Mouse (Mus musculus): ENCODE results near the gene Gfod1. TPM values are rescaled to one million over a fixed set of nuclear protein-coding genes. Genes with fewer than 3 reads are reported as not detected.
A peak's percentile ranks its signal among the peaks of the same experiment; 100 is the strongest.

The Gfod1 gene
- polyA plus RNA-seq (2015; fragmentation: Nextera tagmentation; extraction: Ambion mirVana): 0.92 and 0.93 TPM in 2 replicates

- Histone ChIP-seq H3K9me3 (replicated peaks; ENCODE audit: control insufficient read depth, low read length) (no peaks in the 10 kb centered on the region; the same call in 1 of the 2 replicates), H3K36me3 (ENCODE audit: control insufficient read depth, insufficient read depth) (no peaks in the 10 kb centered on the region), H3K27me3 (ENCODE audit: control insufficient read depth, insufficient read depth, low read length) (no peaks in the 10 kb centered on the region), H3K4me3 (ENCODE audit: low read length) (peak within 1 kb of the TSS; percentile 68), H3K27ac (ENCODE audit: low read length) (peak within 1 kb of the TSS; percentile 89), H3K4me1 (ENCODE audit: control insufficient read depth, insufficient read depth, low read length) (peaks cover 21% of the 10 kb centered on the region), H3K4me2 (ENCODE audit: low read depth, low read length) (peak within 1 kb of the TSS; percentile 98), H3K9ac (ENCODE audit: low read length) (peak within 1 kb of the TSS; percentile 83)
- WGBS: under 1% methylated on average over 53 of the region's 53 CpGs
- peak; percentile 97 for ATAC-seq (replicated peaks; ENCODE audit: extremely low read depth, insufficient read depth, low FRiP score)
Measured at GRCm38 (mm10) chr13:43304018-43304431, at the start of gene Gfod1. TSS of gene Gfod1 (minus strand) at chr13:43304172.

GRCm38 (mm10) chr13:43353356-43353755, 49.4 kb upstream of the Gfod1 start:
- Histone ChIP-seq H3K4me3 (ENCODE audit: low read length) (no peak overlapping the region), H3K4me1 (ENCODE audit: control insufficient read depth, insufficient read depth, low read length) (peaks cover 5% of the 10 kb centered on the region; the same call in 1 of the 2 replicates), H3K9ac (ENCODE audit: low read length) (no peak overlapping the region), H3K36me3 (ENCODE audit: control insufficient read depth, insufficient read depth) (no peaks in the 10 kb centered on the region), H3K27me3 (ENCODE audit: control insufficient read depth, insufficient read depth, low read length) (no peaks in the 10 kb centered on the region), H3K27ac (ENCODE audit: low read length) (no peak overlapping the region), H3K9me3 (replicated peaks; ENCODE audit: control insufficient read depth, low read length) (no peaks in the 10 kb centered on the region), H3K4me2 (ENCODE audit: low read depth, low read length) (no peak overlapping the region)
- ATAC-seq (replicated peaks; ENCODE audit: extremely low read depth, insufficient read depth, low FRiP score): no peak
- 71% methylated on average over 4 of the region's 4 CpGs for WGBS

- H3K9ac ChIP-seq (ENCODE audit: low read length): no peak overlapping the region
- no peaks in the 10 kb centered on the region for H3K27me3 ChIP-seq (ENCODE audit: control insufficient read depth, insufficient read depth, low read length)
- H3K9me3 ChIP-seq (replicated peaks; ENCODE audit: control insufficient read depth, low read length): no peaks in the 10 kb centered on the region
- H3K4me3 ChIP-seq (ENCODE audit: low read length): no peak overlapping the region
- peaks cover 5% of the 10 kb centered on the region; the same call in 1 of the 2 replicates for H3K4me1 ChIP-seq (ENCODE audit: control insufficient read depth, insufficient read depth, low read length)
- H3K4me2 ChIP-seq (ENCODE audit: low read depth, low read length): no peak overlapping the region
- ATAC-seq (replicated peaks; ENCODE audit: extremely low read depth, insufficient read depth, low FRiP score): no peak
- no peak overlapping the region for H3K27ac ChIP-seq (ENCODE audit: low read length)
- 62% methylated on average over 9 of the region's 9 CpGs for WGBS
- H3K36me3 ChIP-seq (ENCODE audit: control insufficient read depth, insufficient read depth): no peaks in the 10 kb centered on the region
Measured at GRCm38 (mm10) chr13:43350489-43351169, 46.7 kb upstream of the Gfod1 start.

- H3K4me2 ChIP-seq (ENCODE audit: low read depth, low read length): no peak overlapping the region
- ATAC-seq (replicated peaks; ENCODE audit: extremely low read depth, insufficient read depth, low FRiP score): no peak
- H3K36me3 ChIP-seq (ENCODE audit: control insufficient read depth, insufficient read depth): no peaks in the 10 kb centered on the region
- no peak overlapping the region for H3K27ac ChIP-seq (ENCODE audit: low read length)
- no peaks in the 10 kb centered on the region for H3K27me3 ChIP-seq (ENCODE audit: control insufficient read depth, insufficient read depth, low read length)
- H3K9me3 ChIP-seq (replicated peaks; ENCODE audit: control insufficient read depth, low read length): no peaks in the 10 kb centered on the region
- WGBS: 78% methylated on average over 8 of the region's 8 CpGs
- no peak overlapping the region for H3K4me3 ChIP-seq (ENCODE audit: low read length)
- peaks cover 5% of the 10 kb centered on the region; the same call in 1 of the 2 replicates for H3K4me1 ChIP-seq (ENCODE audit: control insufficient read depth, insufficient read depth, low read length)
- H3K9ac ChIP-seq (ENCODE audit: low read length): no peak overlapping the region
Measured at GRCm38 (mm10) chr13:43349376-43349775, 45.4 kb upstream of the Gfod1 start.

- Histone ChIP-seq H3K27ac (ENCODE audit: low read length) (no peak overlapping the region), H3K4me1 (ENCODE audit: control insufficient read depth, insufficient read depth, low read length) (0 out of 2 replicates have a peak, but pooled peaks cover 5% of the 10 kb centered on the region), H3K9me3 (replicated peaks; ENCODE audit: control insufficient read depth, low read length) (no peaks in the 10 kb centered on the region), H3K9ac (ENCODE audit: low read length) (no peak overlapping the region), H3K4me3 (ENCODE audit: low read length) (no peak overlapping the region), H3K27me3 (ENCODE audit: control insufficient read depth, insufficient read depth, low read length) (no peaks in the 10 kb centered on the region), H3K4me2 (ENCODE audit: low read depth, low read length) (no peak overlapping the region), H3K36me3 (ENCODE audit: control insufficient read depth, insufficient read depth) (no peaks in the 10 kb centered on the region)
- ATAC-seq (replicated peaks; ENCODE audit: extremely low read depth, insufficient read depth, low FRiP score): no peak
Measured at GRCm38 (mm10) chr13:43346825-43347224, 42.9 kb upstream of the Gfod1 start.

- no peaks in the 10 kb centered on the region for H3K27me3 ChIP-seq (ENCODE audit: control insufficient read depth, insufficient read depth, low read length)
- no peaks in the 10 kb centered on the region for H3K36me3 ChIP-seq (ENCODE audit: control insufficient read depth, insufficient read depth)
- peaks cover 5% of the 10 kb centered on the region; the same call in 1 of the 2 replicates for H3K4me1 ChIP-seq (ENCODE audit: control insufficient read depth, insufficient read depth, low read length)
- H3K27ac ChIP-seq (ENCODE audit: low read length): no peak overlapping the region
- H3K4me3 ChIP-seq (ENCODE audit: low read length): no peak overlapping the region
- ATAC-seq (replicated peaks; ENCODE audit: extremely low read depth, insufficient read depth, low FRiP score): no peak
- H3K9ac ChIP-seq (ENCODE audit: low read length): no peak overlapping the region
- H3K9me3 ChIP-seq (replicated peaks; ENCODE audit: control insufficient read depth, low read length): no peaks in the 10 kb centered on the region
- WGBS: 69% methylated on average over 4 of the region's 4 CpGs
- no peak overlapping the region for H3K4me2 ChIP-seq (ENCODE audit: low read depth, low read length)
Measured at GRCm38 (mm10) chr13:43338632-43339031, 34.7 kb upstream of the Gfod1 start.

GRCm38 (mm10) chr13:43338001-43338400, 34.0 kb upstream of the Gfod1 start:
- H3K4me3 ChIP-seq (ENCODE audit: low read length): no peak overlapping the region
- H3K9me3 ChIP-seq (replicated peaks; ENCODE audit: control insufficient read depth, low read length): no peaks in the 10 kb centered on the region
- no peak overlapping the region for H3K4me2 ChIP-seq (ENCODE audit: low read depth, low read length)
- H3K27me3 ChIP-seq (ENCODE audit: control insufficient read depth, insufficient read depth, low read length): no peaks in the 10 kb centered on the region
- no peak for ATAC-seq (replicated peaks; ENCODE audit: extremely low read depth, insufficient read depth, low FRiP score)
- no peaks in the 10 kb centered on the region for H3K36me3 ChIP-seq (ENCODE audit: control insufficient read depth, insufficient read depth)
- no peak overlapping the region for H3K27ac ChIP-seq (ENCODE audit: low read length)
- no peak overlapping the region for H3K9ac ChIP-seq (ENCODE audit: low read length)
- H3K4me1 ChIP-seq (ENCODE audit: control insufficient read depth, insufficient read depth, low read length): peaks cover 5% of the 10 kb centered on the region; the same call in 1 of the 2 replicates
- WGBS: 82% methylated on average over 8 of the region's 8 CpGs

- Histone ChIP-seq H3K36me3 (ENCODE audit: control insufficient read depth, insufficient read depth) (no peaks in the 10 kb centered on the region), H3K27me3 (ENCODE audit: control insufficient read depth, insufficient read depth, low read length) (no peaks in the 10 kb centered on the region), H3K4me2 (ENCODE audit: low read depth, low read length) (no peak overlapping the region), H3K4me1 (ENCODE audit: control insufficient read depth, insufficient read depth, low read length) (peaks cover 5% of the 10 kb centered on the region; the same call in 1 of the 2 replicates), H3K4me3 (ENCODE audit: low read length) (no peak overlapping the region), H3K9me3 (replicated peaks; ENCODE audit: control insufficient read depth, low read length) (no peaks in the 10 kb centered on the region), H3K9ac (ENCODE audit: low read length) (no peak overlapping the region), H3K27ac (ENCODE audit: low read length) (peak overlapping the region; percentile 6; the same call in 1 of the 2 replicates)
- WGBS: 51% methylated on average over 12 of the region's 12 CpGs
- ATAC-seq (replicated peaks; ENCODE audit: extremely low read depth, insufficient read depth, low FRiP score): no peak
Measured at GRCm38 (mm10) chr13:43336425-43337221, 32.7 kb upstream of the Gfod1 start.

- Histone ChIP-seq H3K4me1 (ENCODE audit: control insufficient read depth, insufficient read depth, low read length) (peaks cover 5% of the 10 kb centered on the region; the same call in 1 of the 2 replicates), H3K27me3 (ENCODE audit: control insufficient read depth, insufficient read depth, low read length) (no peaks in the 10 kb centered on the region), H3K9me3 (replicated peaks; ENCODE audit: control insufficient read depth, low read length) (no peaks in the 10 kb centered on the region), H3K4me3 (ENCODE audit: low read length) (no peak overlapping the region), H3K27ac (ENCODE audit: low read length) (no peak overlapping the region), H3K9ac (ENCODE audit: low read length) (no peak overlapping the region), H3K36me3 (ENCODE audit: control insufficient read depth, insufficient read depth) (no peaks in the 10 kb centered on the region), H3K4me2 (ENCODE audit: low read depth, low read length) (no peak overlapping the region)
- WGBS: 41% methylated on average over 7 of the region's 7 CpGs
- ATAC-seq (replicated peaks; ENCODE audit: extremely low read depth, insufficient read depth, low FRiP score): no peak
Measured at GRCm38 (mm10) chr13:43332591-43332990, 28.6 kb upstream of the Gfod1 start.
